Mouse (Mus musculus) lung, postnatal 14 days (tissue): Measurements from ENCODE around the gene Mdh2.

Source experiments
- DNase-seq: peaks from one replicate; pipeline ENCODE4 v3.0.0; 2021

Gene Mdh2

DNA sequence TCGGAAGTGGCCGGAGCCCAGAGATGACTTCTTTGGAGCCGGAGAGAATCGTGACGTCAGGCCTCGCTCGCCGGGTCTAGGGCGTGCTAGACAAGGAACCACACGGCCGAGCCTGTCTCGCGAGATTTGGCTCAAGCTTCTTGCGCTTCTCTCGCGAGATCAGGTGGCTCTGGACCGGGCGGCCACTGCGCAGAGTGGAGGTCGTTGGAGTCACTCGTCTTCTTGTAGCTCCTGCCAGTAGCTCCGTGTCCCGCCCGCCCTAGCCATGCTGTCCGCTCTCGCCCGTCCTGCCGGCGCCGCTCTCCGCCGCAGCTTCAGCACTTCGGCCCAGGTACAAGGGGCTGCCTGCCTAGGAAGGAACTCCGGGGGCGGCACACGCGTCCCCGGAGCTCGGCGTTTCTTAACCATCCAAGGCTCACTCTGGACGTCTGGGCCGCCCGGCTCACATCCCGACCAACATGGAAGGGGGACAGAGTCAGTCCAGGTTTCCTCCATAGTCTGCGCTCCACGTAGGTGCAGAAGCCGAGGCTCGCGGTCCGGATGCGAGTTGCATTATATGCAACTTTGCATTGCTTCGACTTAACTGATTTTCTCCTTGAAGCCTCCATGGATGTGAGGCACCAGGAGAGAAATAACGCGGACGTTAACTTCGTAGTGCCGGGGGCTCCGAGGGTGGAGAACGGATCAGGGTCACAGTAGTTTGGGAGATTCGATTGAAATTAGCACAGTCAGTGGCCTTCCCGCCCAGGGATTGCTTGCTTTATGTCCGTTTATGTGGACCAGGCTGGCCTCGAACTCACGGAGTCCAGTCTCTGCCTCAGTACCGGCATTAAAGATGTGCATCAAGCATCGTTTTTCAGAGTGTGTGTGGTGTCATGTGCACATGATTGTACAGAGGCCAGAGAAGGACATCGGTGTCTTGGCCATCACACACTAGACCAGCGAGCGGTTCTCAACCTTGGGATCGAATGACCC, at the start of gene Mdh2:
Mdh2 (plus strand) TSS at position 10 of the 975 bp plus-strand sequence.
- DNase-seq = peak; percentile 100

DNA sequence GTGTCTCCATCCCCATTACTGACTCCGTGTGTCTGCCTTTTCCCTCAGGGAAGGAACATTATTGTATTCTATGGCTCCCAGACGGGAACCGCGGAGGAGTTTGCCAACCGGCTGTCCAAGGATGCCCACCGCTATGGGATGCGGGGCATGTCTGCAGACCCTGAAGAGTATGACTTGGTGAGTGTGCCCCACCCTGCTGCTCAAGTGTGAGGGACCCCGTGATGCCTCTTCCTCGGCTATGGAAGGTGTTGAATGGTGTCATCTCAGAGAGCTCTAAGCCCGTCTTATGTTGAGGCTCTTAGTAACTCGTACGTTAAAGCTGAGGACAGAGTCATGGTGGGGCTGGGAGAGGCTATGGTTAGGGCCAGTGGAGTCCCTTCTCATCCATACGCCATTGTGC, 48.9 kb upstream of the Mdh2 start:
- no peak for DNase-seq

DNA sequence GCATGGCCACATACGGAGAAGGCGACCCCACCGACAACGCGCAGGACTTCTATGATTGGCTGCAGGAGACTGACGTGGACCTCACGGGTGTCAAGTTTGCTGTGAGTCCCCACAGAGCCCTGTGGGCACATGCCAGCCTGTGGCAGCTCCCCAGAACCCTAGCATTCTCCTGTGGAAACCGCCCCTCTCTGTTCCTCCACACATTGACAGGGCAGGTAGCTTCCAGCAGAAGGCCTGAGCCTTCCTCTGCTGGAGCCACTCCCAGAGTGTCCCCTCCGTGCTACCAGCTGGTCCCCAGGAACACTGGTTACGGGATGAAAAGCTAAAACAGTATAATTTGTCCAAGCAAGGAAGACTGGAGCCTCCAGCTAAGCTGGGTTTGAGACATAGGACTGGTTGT, 48.0 kb upstream of the Mdh2 start:
- no peak for DNase-seq

DNA sequence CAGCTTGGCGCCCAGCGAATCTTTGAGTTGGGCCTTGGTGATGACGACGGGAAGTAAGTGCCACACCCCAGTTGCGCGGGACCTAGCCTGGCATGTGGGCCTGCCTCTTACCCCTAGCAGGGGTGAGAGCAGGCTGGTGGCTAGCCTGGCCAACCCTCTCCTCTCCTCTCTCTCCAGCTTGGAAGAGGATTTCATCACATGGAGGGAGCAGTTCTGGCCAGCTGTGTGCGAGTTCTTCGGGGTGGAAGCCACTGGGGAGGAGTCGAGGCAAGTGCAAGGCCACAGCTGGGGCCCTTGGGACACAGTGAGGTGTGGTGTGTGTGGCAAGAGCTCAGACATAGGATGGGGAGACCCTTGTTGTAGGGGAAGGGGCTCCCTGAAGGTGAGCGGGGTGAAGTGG, 47.4 kb upstream of the Mdh2 start:
- DNase-seq = no peak

DNA sequence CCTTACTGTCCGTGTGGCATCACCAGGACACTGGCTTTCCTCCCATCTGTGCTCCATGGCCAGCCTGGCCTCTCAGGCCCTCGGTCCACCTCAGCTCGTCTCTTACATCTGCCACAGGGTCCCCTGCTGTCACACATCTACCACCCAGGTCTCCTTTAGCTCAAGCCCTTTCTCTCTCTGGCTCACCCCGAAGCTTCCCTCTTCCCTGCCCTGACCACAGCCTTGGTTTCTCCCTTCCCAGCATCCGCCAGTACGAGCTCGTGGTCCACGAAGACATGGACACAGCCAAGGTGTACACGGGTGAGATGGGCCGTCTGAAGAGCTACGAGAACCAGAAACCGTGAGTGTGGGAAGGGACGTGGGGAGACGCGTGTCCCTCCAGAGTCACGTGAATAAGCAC, 47.0 kb upstream of the Mdh2 start:
- DNase-seq = no peak

DNA sequence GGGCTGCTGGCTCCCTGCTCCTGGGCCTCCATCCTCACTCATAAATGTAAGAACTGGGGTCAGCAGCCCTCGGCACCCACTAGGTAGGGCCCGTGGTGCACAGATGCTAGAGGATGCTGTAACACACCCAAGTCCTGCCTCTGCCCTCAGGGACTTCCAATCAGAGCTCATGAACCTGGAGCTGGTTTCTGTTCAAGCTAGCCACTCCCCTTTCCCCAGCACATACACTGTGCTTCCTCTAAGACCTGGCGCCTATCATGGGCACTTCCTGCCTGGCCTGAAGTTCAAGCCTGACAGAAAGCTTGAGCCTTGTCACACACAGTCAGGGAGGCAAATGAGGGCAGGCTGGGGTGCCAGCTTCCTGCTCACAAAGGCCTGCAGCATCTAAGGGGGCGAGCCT, 45.2 kb upstream of the Mdh2 start:
- DNase-seq = no peak

DNA sequence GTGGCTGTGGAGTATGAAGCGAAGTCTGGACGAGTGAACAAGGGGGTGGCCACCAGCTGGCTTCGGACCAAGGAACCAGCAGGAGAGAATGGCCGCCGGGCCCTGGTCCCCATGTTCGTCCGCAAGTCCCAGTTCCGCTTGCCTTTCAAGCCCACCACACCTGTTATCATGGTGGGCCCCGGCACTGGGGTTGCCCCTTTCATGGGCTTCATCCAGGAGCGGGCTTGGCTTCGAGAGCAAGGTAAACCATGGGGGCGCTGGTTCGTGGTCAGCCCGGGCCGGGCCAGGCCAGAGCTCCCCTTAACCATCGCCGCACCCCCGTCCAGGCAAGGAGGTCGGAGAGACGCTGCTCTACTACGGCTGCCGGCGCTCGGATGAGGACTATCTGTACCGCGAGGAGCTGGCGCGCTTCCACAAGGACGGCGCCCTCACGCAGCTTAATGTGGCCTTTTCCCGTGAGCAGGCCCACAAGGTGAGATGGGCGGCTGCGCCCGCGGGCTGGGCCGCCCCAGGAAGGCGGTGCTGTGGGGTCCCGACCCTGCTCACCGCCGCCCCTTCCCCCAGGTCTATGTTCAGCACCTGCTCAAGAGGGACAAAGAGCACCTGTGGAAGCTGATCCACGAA, 44.1 kb upstream of the Mdh2 start:
- no peak for DNase-seq

DNA sequence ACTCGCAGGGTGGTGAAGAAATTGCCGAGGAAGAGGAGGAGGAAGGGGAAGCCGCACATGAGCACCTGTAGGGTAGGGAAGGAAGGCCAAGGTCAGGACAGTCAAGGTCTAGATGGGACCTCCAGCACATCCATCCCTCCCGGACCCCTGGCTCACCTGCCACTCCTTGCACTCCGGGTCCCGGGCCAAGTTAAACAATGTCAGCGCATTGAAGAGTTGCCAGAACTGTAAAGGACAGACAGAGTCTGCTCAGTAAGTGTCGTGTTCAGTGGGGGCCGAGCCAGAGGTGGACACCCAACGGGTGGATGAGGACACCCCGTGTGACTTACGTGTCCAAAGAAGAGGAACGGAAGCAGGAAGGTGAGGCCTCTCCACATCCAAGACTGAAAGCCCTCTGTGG, 42.5 kb upstream of the Mdh2 start:
- DNase-seq = no peak

DNA sequence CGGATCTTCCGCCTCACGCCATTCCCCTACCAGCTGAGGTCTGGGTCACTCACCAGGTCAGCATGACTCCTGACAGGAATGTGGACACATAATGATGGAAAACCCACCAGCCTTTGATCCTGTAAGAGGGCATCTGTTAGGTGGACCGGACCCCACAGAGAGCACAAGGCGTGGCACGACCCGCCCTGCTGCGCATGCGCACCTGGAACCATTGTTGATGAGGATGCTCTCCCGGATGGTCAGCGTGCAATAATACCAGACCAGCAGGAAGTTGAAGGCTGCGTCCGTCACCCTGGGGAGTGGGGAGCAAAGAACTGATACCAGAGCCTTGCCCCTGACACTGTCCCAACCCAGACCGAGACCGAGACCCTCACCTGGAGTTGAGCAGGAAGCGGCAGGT, 41.7 kb upstream of the Mdh2 start:
- DNase-seq = no peak

DNA sequence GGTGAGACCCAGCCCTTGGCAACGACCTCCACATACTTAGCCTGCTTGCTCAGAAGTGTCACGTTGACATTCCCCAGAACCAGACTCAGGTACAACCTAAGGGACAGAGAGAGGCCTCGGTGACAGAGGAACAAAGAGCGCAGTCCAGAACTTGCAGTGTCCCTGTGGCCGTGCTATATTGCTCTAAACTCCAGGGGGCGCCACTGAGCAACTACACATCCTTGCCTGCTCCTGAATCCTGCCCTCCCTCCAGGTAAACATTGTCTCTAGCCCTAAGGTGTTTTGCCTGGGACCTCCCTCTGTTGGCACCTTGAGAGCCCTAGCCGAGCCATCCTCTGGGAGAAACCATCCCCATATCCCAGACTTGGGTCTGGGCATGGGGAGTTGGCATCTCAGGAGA, 41.1 kb upstream of the Mdh2 start:
- no peak for DNase-seq

DNA sequence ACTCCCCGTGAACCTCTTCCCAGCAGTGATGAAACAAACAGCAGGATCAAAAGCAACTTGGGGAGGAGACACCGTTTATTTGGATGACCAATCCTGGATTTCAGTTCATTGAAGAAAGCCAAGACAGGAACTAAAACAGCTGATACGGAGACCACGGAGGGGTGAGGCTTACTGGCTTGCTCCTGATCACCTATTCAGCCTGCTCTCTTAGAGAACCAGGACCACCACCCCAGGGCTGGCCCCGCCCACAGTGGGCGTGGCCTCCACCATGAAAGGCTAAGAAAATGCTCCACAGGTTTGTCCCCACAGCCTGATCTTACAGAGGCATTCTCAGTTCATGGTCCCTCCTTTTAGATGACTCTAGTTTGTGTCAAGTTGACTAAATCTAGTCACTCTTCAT, 40.0 kb upstream of the Mdh2 start:
- DNase-seq = no peak

DNA sequence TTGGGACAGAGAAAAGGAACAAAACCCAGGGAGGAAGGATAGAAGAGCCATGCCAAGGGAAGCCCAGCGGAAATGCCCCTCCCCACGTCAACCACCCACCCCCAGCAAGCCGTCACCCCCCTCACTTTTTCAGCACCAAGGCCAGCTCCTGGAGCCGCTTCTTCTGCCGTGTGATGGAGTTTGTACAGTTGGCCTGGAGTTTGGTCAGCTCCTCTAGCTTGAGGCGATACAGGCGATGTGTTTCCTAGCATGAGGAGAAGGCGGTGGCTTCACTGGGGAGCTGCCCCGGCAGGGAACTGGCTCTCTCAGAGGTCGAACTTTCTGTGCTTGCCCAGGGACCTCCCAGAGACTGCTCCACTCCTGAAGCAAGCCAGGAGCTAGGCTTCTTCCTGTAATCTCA, 36.1 kb upstream of the Mdh2 start:
- DNase-seq = no peak

DNA sequence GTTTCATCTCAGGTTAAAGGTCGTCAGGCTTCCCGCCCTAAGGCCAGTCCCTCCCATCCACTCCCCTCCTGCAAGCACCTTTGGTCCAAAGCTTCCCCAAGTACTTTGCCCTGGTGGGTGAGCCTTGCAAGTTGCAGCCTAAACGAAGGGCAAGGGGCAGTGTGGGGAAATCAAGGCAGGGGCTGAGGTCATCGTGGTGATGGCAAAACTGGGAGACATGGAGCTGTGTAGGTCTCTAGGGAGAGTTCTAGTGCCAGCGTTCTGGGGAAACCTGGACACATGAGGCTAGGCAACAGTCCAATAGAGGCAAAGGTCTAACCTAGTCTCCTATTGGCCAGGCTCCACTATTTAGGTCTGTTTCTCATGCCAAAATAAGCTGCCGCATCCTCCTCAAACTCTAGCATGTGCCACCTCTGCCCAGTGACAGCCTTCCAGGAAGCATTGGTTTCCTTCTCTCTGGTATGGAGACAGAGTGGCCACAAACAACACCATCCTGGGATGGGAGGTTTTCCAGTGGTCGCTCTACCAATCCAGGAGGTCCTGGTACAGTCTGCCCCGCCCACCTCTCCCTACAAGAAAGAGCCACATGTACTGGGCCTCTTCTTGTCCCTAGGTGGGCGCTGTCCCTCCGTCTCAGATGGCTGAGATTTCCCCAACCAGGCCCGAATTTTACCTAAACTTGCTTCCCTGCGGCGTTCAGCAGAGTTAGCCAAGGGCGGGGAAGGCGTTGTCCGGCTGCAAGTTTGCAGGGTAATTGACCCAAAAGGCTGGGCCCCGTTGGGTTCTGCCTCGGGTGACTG, 35.1 kb upstream of the Mdh2 start:
- DNase-seq = peak; percentile 45

DNA sequence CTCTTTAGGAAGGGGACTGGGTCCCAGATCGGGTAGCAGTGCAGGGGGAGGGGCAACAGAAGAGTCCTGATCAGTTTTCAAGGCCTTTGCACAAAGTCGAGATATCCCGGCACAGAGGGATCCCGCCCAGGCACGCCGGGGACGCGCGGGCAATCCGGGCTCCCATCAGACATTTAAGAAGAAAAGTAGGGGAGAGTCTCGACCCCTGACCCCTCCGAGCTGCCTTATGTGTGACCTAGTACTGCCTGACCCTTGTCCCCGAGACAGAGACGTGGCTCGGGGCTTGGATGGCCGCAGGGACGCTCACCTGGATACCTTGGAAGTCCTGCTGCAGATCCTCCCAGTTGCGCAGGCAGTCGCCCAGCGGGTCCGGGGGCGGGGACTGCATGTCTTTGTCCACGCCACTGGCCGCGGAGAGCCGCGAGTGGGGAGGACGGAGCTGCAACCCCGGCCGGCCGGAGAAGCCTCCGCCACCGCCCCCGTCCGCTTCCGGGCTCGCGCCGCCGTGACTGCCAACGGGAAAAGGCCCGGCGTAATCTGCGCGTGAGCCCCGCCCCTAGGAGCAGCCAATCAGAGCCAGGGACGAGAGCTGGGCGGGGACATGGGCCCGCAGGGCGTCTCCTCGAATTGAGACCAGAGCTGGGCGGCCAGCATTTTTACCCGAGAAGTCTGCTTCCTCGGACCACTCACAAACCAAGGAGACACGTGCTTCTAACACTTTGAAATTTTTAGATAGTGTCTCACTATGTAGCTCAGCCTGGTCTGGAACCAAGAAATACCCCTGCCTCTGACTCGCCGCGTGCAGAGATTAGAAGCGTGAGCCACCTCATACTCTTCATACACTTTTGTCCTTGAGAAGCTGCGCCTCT, 34.3 kb upstream of the Mdh2 start, which contains the start of gene Tmem120a:
Tmem120a (minus strand) TSS at position 708 of the 869 bp plus-strand sequence.
- peak; percentile 96 for DNase-seq

DNA sequence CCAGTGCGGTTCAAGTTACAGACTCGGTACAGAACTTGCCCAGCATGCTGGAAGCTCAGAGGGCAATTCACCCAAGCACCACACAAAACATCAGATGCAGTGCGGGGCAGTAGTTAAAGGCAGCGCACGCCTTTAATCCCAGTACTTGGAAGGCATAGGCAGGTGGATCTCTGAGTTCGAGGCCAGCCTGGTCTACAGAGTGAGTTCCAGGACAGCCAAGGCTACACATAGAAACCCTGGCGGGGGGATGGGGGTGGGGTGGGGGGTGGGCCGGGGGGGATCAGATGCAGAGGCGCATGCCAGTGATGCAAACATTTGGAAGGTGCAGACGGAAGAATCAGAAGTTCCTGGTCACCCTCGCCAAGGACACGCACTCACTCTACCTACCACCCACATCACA, 33.5 kb upstream of the Mdh2 start:
- DNase-seq = no peak

DNA sequence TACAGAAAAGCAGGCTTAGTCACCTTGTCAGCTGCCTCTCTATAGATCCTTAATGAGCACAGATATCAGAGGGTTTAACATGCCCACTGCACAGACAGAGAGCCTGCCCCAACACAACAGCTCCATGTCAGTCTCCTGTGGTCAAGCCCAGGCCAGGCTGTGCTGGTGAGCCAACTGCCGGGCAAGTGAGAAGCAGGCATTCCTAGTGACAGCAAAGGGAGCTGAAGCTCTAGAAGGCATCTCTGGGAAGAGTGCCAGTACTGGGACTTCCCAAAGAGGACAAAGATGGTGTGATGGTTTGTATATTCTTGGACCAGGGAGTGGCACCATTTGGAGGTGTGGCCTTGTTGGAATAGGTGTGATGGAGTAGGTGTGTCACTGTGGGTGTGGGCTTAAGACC, 27.2 kb upstream of the Mdh2 start:
- DNase-seq = no peak

DNA sequence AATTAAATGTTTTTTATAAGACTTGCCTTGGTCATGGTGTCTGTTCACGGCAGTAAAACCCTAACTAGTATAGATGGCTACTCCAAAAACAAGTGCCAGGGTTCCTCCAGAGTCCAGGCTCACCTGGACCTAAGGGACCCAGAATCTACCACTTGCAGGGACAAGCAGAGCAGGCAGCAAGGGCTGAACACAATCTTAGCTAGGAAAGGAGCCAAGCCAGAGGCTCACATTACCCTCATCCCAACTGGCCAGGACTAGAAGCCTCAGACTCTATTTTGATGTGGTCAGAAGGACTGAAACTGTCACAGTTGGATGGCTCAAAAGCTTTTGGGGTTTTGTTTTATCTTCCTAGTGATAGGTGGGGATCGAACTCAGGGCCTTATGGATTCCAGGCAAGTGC, 26.7 kb upstream of the Mdh2 start:
- DNase-seq = no peak

DNA sequence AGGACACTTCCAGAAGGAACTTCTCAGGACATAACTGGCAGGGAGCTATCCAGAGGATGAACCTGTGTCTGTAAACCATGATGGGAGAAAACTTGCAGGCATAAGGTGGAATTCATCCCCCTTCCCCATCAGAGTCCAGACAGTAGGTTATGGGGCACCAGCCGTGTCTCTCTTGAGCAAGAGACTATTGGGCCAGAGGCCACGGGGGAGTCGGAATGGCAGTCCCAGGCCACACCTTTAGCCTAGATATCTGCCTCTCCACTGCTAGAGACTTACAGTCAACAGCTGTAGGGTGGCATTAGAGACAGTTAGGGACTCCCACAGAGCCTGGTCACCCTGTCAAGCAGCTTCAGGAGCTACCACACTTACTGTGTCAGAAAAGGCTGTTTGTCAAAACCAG, 16.4 kb upstream of the Mdh2 start:
- no peak for DNase-seq

DNA sequence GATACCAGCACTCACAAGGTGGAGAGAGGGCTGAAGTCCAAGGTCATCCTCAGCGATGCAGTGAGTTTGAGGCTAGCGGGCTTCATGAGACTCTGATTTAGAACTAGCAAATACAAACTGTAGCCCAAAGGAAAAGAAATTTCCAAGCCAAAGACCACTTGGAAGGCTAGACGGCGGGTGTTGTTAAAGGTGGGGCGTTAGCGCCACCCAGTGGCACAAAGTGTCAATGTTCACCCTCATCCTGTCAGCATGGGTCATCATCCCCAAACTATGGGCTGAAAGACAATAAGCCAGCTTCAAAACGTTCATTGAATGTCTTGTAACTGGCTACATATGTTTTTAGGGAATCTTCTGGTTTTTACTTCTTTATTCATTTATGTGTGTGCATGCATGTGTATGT, 14.8 kb upstream of the Mdh2 start:
- DNase-seq = peak; percentile 83

DNA sequence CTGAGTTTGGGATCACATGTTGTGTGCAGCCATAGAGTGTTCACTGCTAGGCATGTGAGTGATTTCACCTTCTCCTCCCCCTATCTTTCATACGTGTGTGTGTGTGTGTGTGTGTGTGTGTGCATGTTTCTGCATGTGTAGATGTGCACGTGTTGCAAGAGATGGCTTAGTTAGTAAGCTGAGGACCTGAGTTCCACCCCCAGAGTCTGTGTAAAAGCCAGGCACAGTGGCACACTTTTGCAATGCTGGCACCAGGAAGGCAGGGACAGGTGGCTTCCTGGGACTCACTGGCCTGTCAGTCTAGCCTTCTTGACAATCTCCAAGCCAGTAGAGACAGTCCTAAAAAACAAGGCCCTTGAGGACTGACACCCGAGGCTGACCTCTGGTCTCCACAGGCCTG, 13.3 kb upstream of the Mdh2 start:
- no peak for DNase-seq

DNA sequence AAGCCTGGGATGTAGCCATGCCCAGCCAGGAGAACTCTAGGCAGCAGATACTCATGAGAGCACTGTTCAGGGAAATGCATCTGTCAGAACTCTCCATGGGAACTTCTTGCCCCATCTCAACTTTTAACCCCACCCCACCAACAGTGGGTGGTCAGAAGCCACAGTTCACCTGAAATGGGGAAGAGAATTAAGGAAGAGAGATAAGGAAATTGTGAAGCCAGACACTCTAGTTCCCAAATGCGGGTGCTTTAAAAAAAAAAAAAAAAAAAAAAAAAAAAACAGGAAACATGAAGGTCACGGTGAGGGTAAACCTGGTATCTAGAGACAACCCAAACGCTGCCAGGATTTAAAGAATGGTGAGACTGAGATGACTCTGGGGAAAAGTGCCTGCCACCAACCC, 5.8 kb upstream of the Mdh2 start:
- no peak for DNase-seq

DNA sequence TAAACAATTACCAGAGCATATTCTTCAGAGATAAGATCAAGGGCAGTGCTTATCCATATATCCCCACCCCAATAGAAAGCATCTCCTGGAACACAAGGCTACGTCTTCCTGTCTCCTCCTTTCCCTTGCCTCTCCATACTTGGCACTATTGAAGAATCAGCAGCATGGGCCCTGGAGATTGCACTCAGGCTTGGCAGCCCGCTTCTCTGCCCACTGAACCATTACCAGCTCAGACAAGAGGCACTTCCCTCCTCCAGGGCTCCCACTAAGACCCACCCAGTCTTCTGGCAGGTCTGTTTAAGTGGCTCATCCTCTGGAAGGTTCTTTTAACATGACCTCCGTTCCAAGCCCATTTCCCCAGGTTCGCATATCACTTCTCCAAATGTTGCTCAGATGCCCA, 1.7 kb upstream of the Mdh2 start:
- DNase-seq = no peak
